Mouse (Mus musculus): ENCODE results near the gene R3hdm2. TPM values are rescaled to one million over a fixed set of nuclear protein-coding genes. Genes with fewer than 3 reads are reported as not detected.

Gene R3hdm2
- total and polyA plus RNA-seq, 3 experiments, result 8.2 to 60.6 TPM; not detected in 1

- 0 out of 2 replicates have a peak, but pooled peaks have one; percentile 41 for TF ChIP-seq HCFC1 (IDR thresholded peaks at IDR 0.05; ENCODE audit: low read depth, low read length)
- TF ChIP-seq RAD21 (IDR thresholded peaks at IDR 0.05; ENCODE audit: low read depth, low read length), result peak; percentile 58
- no peak for TF ChIP-seq RCOR1 (IDR thresholded peaks at IDR 0.05; ENCODE audit: low read depth, low read length)
Observed at GRCm38 (mm10) chr10:127350594-127351284, 29.4 kb upstream of the R3hdm2 start (continued).

GRCm38 (mm10) chr10:127351285-127351595 lies 28.9 kb upstream of the R3hdm2 start:
- H3K9ac ChIP-seq (ENCODE audit: control insufficient read depth, low read depth, low read length, poor library complexity, severe bottlenecking), result no peak overlapping the region

GRCm38 (mm10) chr10:127351719-127352118 lies 28.4 kb upstream of the R3hdm2 start:
- Histone ChIP-seq H3K79me2 (ENCODE audit: control insufficient read depth, insufficient read depth, low read length, poor library complexity) (no peaks in the 10 kb centered on the region), H3K4me1 (ENCODE audit: control insufficient read depth in 1 of 2, insufficient read depth in 2 of 2, low read length in 2 of 2) (peaks cover 0 to 14% of the 10 kb centered on the region in 2 experiments; a peak in 2 of 4 replicates), H3K4me3 (ENCODE audit: control insufficient read depth in 1 of 2, insufficient read depth in 1 of 2, low read depth in 2 of 2, low read length in 2 of 2) (no peak overlapping the region), H3K27ac (ENCODE audit: control insufficient read depth, low read depth, low read length) (no peak overlapping the region), H3K9ac (ENCODE audit: control insufficient read depth, low read depth, low read length, poor library complexity, severe bottlenecking) (no peak overlapping the region), H3K27me3 (ENCODE audit: control insufficient read depth in 1 of 2, insufficient read depth in 2 of 2, low read length in 2 of 2) (peaks cover 0 to 1% of the 10 kb centered on the region in 2 experiments; a peak in 2 of 4 replicates), H3K36me3 (ENCODE audit: control insufficient read depth in 1 of 2, insufficient read depth in 2 of 2, low read length in 2 of 2) (no peaks in the 10 kb centered on the region), H3K9me3 (replicated peaks; ENCODE audit: insufficient read depth, low read length) (no peaks in the 10 kb centered on the region)
- no peak for DNase-seq (ENCODE audit: low read depth, low spot score)
- TF ChIP-seq SIN3A (IDR thresholded peaks at IDR 0.05; ENCODE audit: low read length) (no peak), EP300 (IDR thresholded peaks at IDR 0.05; ENCODE audit: low read depth in 1 of 2, low read length in 2 of 2) (no peak), ZKSCAN1 (IDR thresholded peaks at IDR 0.05; ENCODE audit: low read depth, low read length) (no peak), GABPA (IDR thresholded peaks at IDR 0.05; ENCODE audit: low read depth, low read length) (no peak), SMC3 (IDR thresholded peaks at IDR 0.05; ENCODE audit: low read depth, low read length) (no peak), JUND (IDR thresholded peaks at IDR 0.05; ENCODE audit: low read depth, low read length) (no peak), MAZ (IDR thresholded peaks at IDR 0.05; ENCODE audit: low read depth, low read length) (no peak), KAT2A (conservative IDR thresholded peaks at IDR 0.05; ENCODE audit: low read depth, low read length) (no peak), CHD2 (IDR thresholded peaks at IDR 0.05; ENCODE audit: low read length) (no peak), BHLHE40 (IDR thresholded peaks at IDR 0.05; ENCODE audit: borderline replicate concordance, low read depth, low read length) (no peak)

More at GRCm38 (mm10) chr10:127351285-127351595, 28.9 kb upstream of the R3hdm2 start:
- no peak for DNase-seq (ENCODE audit: low read depth, low spot score)
- Histone ChIP-seq H3K9me3 (replicated peaks; ENCODE audit: insufficient read depth, low read length) (no peaks in the 10 kb centered on the region), H3K36me3 (ENCODE audit: control insufficient read depth in 1 of 2, insufficient read depth in 2 of 2, low read length in 2 of 2) (no peaks in the 10 kb centered on the region), H3K4me1 (ENCODE audit: control insufficient read depth in 1 of 2, insufficient read depth in 2 of 2, low read length in 2 of 2) (peaks cover 0 to 14% of the 10 kb centered on the region in 2 experiments; a peak in 2 of 4 replicates), H3K79me2 (ENCODE audit: control insufficient read depth, insufficient read depth, low read length, poor library complexity) (no peaks in the 10 kb centered on the region), H3K27me3 (ENCODE audit: control insufficient read depth in 1 of 2, insufficient read depth in 2 of 2, low read length in 2 of 2) (peaks cover 0 to 1% of the 10 kb centered on the region in 2 experiments; a peak in 2 of 4 replicates), H3K27ac (ENCODE audit: control insufficient read depth, low read depth, low read length) (no peak overlapping the region), H3K4me3 (ENCODE audit: control insufficient read depth in 1 of 2, insufficient read depth in 1 of 2, low read depth in 2 of 2, low read length in 2 of 2) (no peak overlapping the region)
- no peak for TF ChIP-seq MAFK (IDR thresholded peaks at IDR 0.05; ENCODE audit: borderline replicate concordance, low read depth, low read length)
- no peak for TF ChIP-seq ZMIZ1 (IDR thresholded peaks at IDR 0.05; ENCODE audit: low read depth, low read length)
- TF ChIP-seq RCOR1 (IDR thresholded peaks at IDR 0.05; ENCODE audit: low read depth, low read length), result no peak
- TF ChIP-seq ELF1 (IDR thresholded peaks at IDR 0.05; ENCODE audit: low read depth, low read length), result no peak
- no peak for TF ChIP-seq NRF1 (IDR thresholded peaks at IDR 0.05; ENCODE audit: insufficient read depth, low read depth, low read length, poor library complexity, severe bottlenecking)
- TF ChIP-seq ZC3H11A (IDR thresholded peaks at IDR 0.05; ENCODE audit: low read depth, low read length), result no peak
- no peak for TF ChIP-seq CHD1 (IDR thresholded peaks at IDR 0.05; ENCODE audit: low read depth, low read length)
- TF ChIP-seq MAZ (IDR thresholded peaks at IDR 0.05; ENCODE audit: low read depth, low read length), result no peak
- no peak for TF ChIP-seq POLR2AphosphoS2 (IDR thresholded peaks at IDR 0.05; ENCODE audit: low read length)
- no peak for TF ChIP-seq HCFC1 (IDR thresholded peaks at IDR 0.05; ENCODE audit: low read depth, low read length)
- TF ChIP-seq GABPA (IDR thresholded peaks at IDR 0.05; ENCODE audit: low read depth, low read length), result no peak
- no peak for TF ChIP-seq NELFE (IDR thresholded peaks at IDR 0.05; ENCODE audit: low read depth, low read length)
- TF ChIP-seq SMC3 (IDR thresholded peaks at IDR 0.05; ENCODE audit: low read depth, low read length), result no peak
- no peak for TF ChIP-seq JUND (IDR thresholded peaks at IDR 0.05; ENCODE audit: low read depth, low read length)
- TF ChIP-seq UBTF (IDR thresholded peaks at IDR 0.05; ENCODE audit: borderline replicate concordance, insufficient read depth, low read depth, low read length), result no peak
- no peak for TF ChIP-seq POLR2A (IDR thresholded peaks at IDR 0.05; ENCODE audit: control insufficient read depth in 1 of 2, insufficient read depth in 1 of 2, low read depth in 1 of 2, low read length in 2 of 2, poor library complexity in 1 of 2)
- no peak for TF ChIP-seq KAT2A (conservative IDR thresholded peaks at IDR 0.05; ENCODE audit: low read depth, low read length)
- TF ChIP-seq MYB (IDR thresholded peaks at IDR 0.05; ENCODE audit: low read depth, low read length), result no peak
- TF ChIP-seq MAX (IDR thresholded peaks at IDR 0.05; ENCODE audit: low read length), result no peak

Measured in MEL (cell line).